Mouse (Mus musculus): Measurements from ENCODE around the gene Wdr20. TPM values are rescaled to one million over a fixed set of nuclear protein-coding genes. Genes with fewer than 3 reads are reported as not detected.
"Not testable (repeated sequence)": the region's sequence is repeated elsewhere in the genome, so short reads cannot be mapped to it uniquely, and the experiment has no call there.

Wdr20 gene
- polyA plus RNA-seq, 1 experiment from 2014 or later, result 25.4 TPM

- peak; percentile 47 for TF ChIP-seq CTCF (IDR thresholded peaks at IDR 0.05; ENCODE audit: low read depth)
- 95% methylated on average over 6 of the region's 6 CpGs for WGBS
- peak; percentile 30 for DNase-seq
- Histone ChIP-seq H3K4me1 (ENCODE audit: insufficient read depth) (no peaks in the 10 kb centered on the region), H3K4me3 (ENCODE audit: low read depth, low read length) (no peak overlapping the region), H3K9me3 (ENCODE audit: low read depth, low read length) (no peaks in the 10 kb centered on the region), H3K27me3 (ENCODE audit: insufficient read depth, low read length) (no peaks in the 10 kb centered on the region), H3K4me2 (no peak overlapping the region), H3K27ac (ENCODE audit: low read depth) (no peak overlapping the region), H3K36me3 (ENCODE audit: insufficient read depth) (no peaks in the 10 kb centered on the region), H3K9ac (no peak overlapping the region)
- no peak for ATAC-seq (ENCODE audit: insufficient read depth)
These were observed 24.0 kb upstream of the Wdr20 start for GRCm38 (mm10) chr12:110713784-110714183.

DNA sequence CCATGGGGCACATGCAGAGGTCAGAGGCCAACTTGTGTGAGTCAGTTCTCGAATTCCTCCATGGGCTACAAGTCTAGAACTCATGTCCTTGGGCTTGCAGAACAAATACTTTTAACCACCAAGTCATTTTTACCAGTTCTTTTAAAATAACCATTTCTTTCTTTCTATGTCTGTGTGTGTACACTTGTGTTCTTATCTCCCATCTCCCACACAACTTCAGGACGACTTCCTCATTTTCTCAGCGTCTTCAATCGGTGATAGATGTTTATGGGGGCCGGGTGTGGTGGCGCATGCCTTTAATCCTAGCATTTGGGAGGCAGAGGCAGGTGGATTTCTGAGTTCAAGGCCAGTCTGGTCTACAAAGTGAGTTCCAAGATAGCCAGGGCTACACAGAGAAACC lies 23.5 kb upstream of the Wdr20 start:
- ATAC-seq (ENCODE audit: insufficient read depth) (no peak), DNase-seq (no peak)
- H3K4me3 ChIP-seq (ENCODE audit: low read depth, low read length), result no peak overlapping the region
- TF ChIP-seq CTCF (IDR thresholded peaks at IDR 0.05; ENCODE audit: low read depth), result no peak
- H3K9me3 ChIP-seq (ENCODE audit: low read depth, low read length), result no peaks in the 10 kb centered on the region
- no peaks in the 10 kb centered on the region; the same call in 1 of the 2 replicates for H3K27me3 ChIP-seq (ENCODE audit: insufficient read depth, low read length)
- no peak overlapping the region for H3K4me2 ChIP-seq
- no peak overlapping the region for H3K27ac ChIP-seq (ENCODE audit: low read depth)
- H3K4me1 ChIP-seq (ENCODE audit: insufficient read depth), result no peaks in the 10 kb centered on the region
- no peaks in the 10 kb centered on the region for H3K36me3 ChIP-seq (ENCODE audit: insufficient read depth)
- WGBS, result 88% methylated on average over 6 of the region's 6 CpGs
- no peak overlapping the region for H3K9ac ChIP-seq

DNA sequence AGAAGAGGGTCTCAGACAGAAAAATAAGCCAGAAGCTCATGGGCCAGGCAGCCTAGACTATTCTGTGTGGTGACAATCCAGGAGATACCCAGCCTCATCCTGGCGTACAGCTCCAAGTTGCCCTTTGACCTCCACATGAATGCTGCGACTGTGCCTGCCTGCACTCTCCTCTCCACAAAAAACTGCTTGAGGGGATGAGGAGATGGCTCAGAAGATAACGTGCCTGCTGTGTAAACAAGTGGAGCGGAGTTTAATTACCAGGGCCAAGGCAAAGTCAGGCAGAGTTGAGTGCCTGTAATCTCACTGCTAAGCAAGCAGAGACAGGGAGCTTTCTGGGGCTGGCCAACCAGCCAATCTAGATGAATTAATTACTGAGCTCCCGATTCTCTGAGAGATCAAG lies 21.7 kb upstream of the Wdr20 start:
- Histone ChIP-seq H3K9ac (no peak overlapping the region), H3K27me3 (ENCODE audit: insufficient read depth, low read length) (no peaks in the 10 kb centered on the region; the same call in 1 of the 2 replicates), H3K36me3 (ENCODE audit: insufficient read depth) (no peaks in the 10 kb centered on the region), H3K4me1 (ENCODE audit: insufficient read depth) (no peaks in the 10 kb centered on the region), H3K4me3 (ENCODE audit: low read depth, low read length) (no peak overlapping the region), H3K9me3 (ENCODE audit: low read depth, low read length) (no peaks in the 10 kb centered on the region), H3K4me2 (no peak overlapping the region), H3K27ac (ENCODE audit: low read depth) (no peak overlapping the region)
- no peak for TF ChIP-seq CTCF (IDR thresholded peaks at IDR 0.05; ENCODE audit: low read depth)
- DNase-seq, result no peak
- ATAC-seq (ENCODE audit: insufficient read depth), result no peak
- 8% methylated on average over 5 of the region's 5 CpGs for WGBS

- no peak overlapping the region for H3K4me3 ChIP-seq (ENCODE audit: low read depth, low read length)
- H3K4me1 ChIP-seq (ENCODE audit: insufficient read depth), result no peaks in the 10 kb centered on the region
- no peak overlapping the region for H3K9ac ChIP-seq
- H3K27me3 ChIP-seq (ENCODE audit: insufficient read depth, low read length), result no peaks in the 10 kb centered on the region
- H3K4me2 ChIP-seq, result no peak overlapping the region
- H3K9me3 ChIP-seq (ENCODE audit: low read depth, low read length), result no peaks in the 10 kb centered on the region
- TF ChIP-seq CTCF (IDR thresholded peaks at IDR 0.05; ENCODE audit: low read depth), result no peak
- H3K27ac ChIP-seq (ENCODE audit: low read depth), result no peak overlapping the region
- no peak for ATAC-seq (ENCODE audit: insufficient read depth)
- no peaks in the 10 kb centered on the region for H3K36me3 ChIP-seq (ENCODE audit: insufficient read depth)
- 88% methylated on average over 5 of the region's 5 CpGs for WGBS
- no peak for DNase-seq
These were observed 12.7 kb upstream of the Wdr20 start for GRCm38 (mm10) chr12:110725051-110725450.

DNA sequence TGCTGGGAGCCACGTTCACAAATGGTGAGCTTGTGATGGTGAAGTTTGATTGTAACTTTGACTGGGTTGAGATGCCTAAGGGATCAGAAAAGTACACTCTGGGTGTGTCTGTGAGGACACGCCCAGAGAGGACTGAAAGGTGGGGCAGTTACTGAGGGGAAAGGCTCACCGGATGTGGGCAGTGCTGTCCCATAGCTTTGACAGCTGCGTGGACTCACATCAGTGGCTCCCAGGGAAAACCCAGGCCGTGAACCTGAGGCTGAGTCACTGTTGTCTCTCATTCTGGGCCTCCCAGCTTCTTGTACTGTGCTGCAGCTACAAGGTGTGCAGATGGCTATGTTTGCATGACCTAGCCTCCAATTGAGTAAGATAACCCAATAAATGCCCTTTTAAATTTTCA lies 12.3 kb upstream of the Wdr20 start:
- Histone ChIP-seq H3K27ac (ENCODE audit: low read depth) (no peak overlapping the region), H3K4me1 (ENCODE audit: insufficient read depth) (no peaks in the 10 kb centered on the region), H3K4me2 (no peak overlapping the region), H3K27me3 (ENCODE audit: insufficient read depth, low read length) (no peaks in the 10 kb centered on the region), H3K4me3 (ENCODE audit: low read depth, low read length) (no peak overlapping the region), H3K36me3 (ENCODE audit: insufficient read depth) (no peaks in the 10 kb centered on the region), H3K9ac (no peak overlapping the region), H3K9me3 (ENCODE audit: low read depth, low read length) (no peaks in the 10 kb centered on the region)
- DNase-seq (no peak), ATAC-seq (ENCODE audit: insufficient read depth) (no peak)
- no peak for TF ChIP-seq CTCF (IDR thresholded peaks at IDR 0.05; ENCODE audit: low read depth)
- 73% methylated on average over 5 of the region's 5 CpGs for WGBS

GRCm38 (mm10) chr12:110726428-110726827 lies 11.3 kb upstream of the Wdr20 start:
- H3K4me2 ChIP-seq, result no peak overlapping the region
- no peak overlapping the region for H3K4me3 ChIP-seq (ENCODE audit: low read depth, low read length)
- H3K36me3 ChIP-seq (ENCODE audit: insufficient read depth), result no peaks in the 10 kb centered on the region
- ATAC-seq (ENCODE audit: insufficient read depth) (no peak), DNase-seq (no peak)
- H3K9me3 ChIP-seq (ENCODE audit: low read depth, low read length), result no peaks in the 10 kb centered on the region
- H3K27me3 ChIP-seq (ENCODE audit: insufficient read depth, low read length), result no peaks in the 10 kb centered on the region
- 47% methylated on average over 1 of the region's 1 CpGs for WGBS
- H3K9ac ChIP-seq, result no peak overlapping the region
- no peaks in the 10 kb centered on the region for H3K4me1 ChIP-seq (ENCODE audit: insufficient read depth)
- no peak overlapping the region for H3K27ac ChIP-seq (ENCODE audit: low read depth)
- no peak for TF ChIP-seq CTCF (IDR thresholded peaks at IDR 0.05; ENCODE audit: low read depth)

GRCm38 (mm10) chr12:110733254-110733653 lies 4.5 kb upstream of the Wdr20 start:
- not testable (repeated sequence) for H3K27me3 ChIP-seq (ENCODE audit: insufficient read depth, low read length); ATAC-seq (ENCODE audit: insufficient read depth); H3K4me1 ChIP-seq (ENCODE audit: insufficient read depth); H3K4me3 ChIP-seq (ENCODE audit: low read depth, low read length); H3K36me3 ChIP-seq (ENCODE audit: insufficient read depth); H3K9me3 ChIP-seq (ENCODE audit: low read depth, low read length); H3K4me2 ChIP-seq; H3K27ac ChIP-seq (ENCODE audit: low read depth); H3K9ac ChIP-seq; DNase-seq
- 95% methylated on average over 3 of the region's 3 CpGs for WGBS

- H3K4me3 ChIP-seq (ENCODE audit: low read depth, low read length), result peak overlapping the region; percentile 99
- no peak overlapping the region for H3K9ac ChIP-seq
- H3K27me3 ChIP-seq (ENCODE audit: insufficient read depth, low read length), result 0 out of 2 replicates have a peak, but pooled peaks cover 5% of the 10 kb centered on the region
- peak; percentile 25 for DNase-seq
- ATAC-seq (ENCODE audit: insufficient read depth), result no peak
- H3K4me1 ChIP-seq (ENCODE audit: insufficient read depth), result peaks cover 14% of the 10 kb centered on the region
- TF ChIP-seq CTCF (IDR thresholded peaks at IDR 0.05; ENCODE audit: low read depth), result no peak
- 9% methylated on average over 4 of the region's 4 CpGs for WGBS
- 0 out of 2 replicates have a peak, but pooled peaks cover 6% of the 10 kb centered on the region for H3K36me3 ChIP-seq (ENCODE audit: insufficient read depth)
- H3K9me3 ChIP-seq (ENCODE audit: low read depth, low read length), result no peaks in the 10 kb centered on the region
- H3K4me2 ChIP-seq, result peak overlapping the region; percentile 88
- H3K27ac ChIP-seq (ENCODE audit: low read depth), result no peak overlapping the region
These were observed 1.1 kb upstream of the Wdr20 start for GRCm38 (mm10) chr12:110736641-110737040.
